Mouse (Mus musculus): ENCODE results near the gene Magee2. TPM values are rescaled to one million over a fixed set of nuclear protein-coding genes. Genes with fewer than 3 reads are reported as not detected.
"Not testable (repeated sequence)": the region's sequence is repeated elsewhere in the genome, so short reads cannot be mapped to it uniquely, and the experiment has no call there.

The Magee2 gene
- polyA plus RNA-seq (2016; fragmentation: Nextera tagmentation; extraction: Ambion mirVana): 8.7 and 10.1 TPM in 2 replicates

DNA sequence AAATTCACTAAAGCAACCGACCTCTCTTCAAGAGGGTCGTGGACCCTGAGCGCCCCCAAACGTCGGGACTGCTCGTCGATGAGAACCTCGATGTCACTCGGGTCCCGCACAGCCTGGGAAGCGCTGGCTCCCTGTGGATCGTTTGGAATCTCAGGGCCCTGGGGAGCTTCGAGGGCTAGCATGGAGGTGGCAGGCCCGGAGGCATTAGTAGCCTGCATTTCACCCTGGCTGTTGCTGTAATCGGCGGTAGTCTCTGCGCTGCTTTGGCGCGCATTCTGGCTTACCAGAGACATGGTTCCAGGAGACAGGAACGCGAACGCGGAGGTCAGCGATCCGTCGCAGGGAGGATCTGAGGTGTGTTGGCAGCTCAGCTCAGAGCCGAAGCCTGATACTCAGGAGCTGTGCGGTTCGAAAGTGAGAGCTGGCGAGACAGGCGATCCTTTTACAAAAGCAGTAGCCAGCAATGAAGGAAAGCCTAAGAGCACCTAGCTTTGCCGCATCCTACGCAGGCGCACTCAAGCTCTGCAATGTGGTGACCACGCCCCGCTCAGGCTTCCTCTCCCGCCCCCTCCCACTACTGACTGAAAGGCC, at the start of gene Magee2:
Magee2 (minus strand) TSS at position 517 of the 591 bp plus-strand sequence.
- peak; percentile 96 for ATAC-seq (ENCODE audit: low FRiP score)
- peak within 1 kb of the TSS; percentile 35; the same call in 1 of the 2 replicates for H3K27ac ChIP-seq
- H3K9me3 ChIP-seq (replicated peaks): no peaks in the 10 kb centered on the region
- H3K9ac ChIP-seq: peak within 1 kb of the TSS; percentile 57
- H3K4me3 ChIP-seq: peak within 1 kb of the TSS; percentile 48
- no peaks in the 10 kb centered on the region for H3K36me3 ChIP-seq
- no peaks in the 10 kb centered on the region for H3K4me1 ChIP-seq
- peak within 1 kb of the TSS; percentile 50 for H3K4me2 ChIP-seq (replicated peaks)
- WGBS: 29% methylated on average over 37 of the region's 37 CpGs
- peaks cover 55% of the 10 kb centered on the region for H3K27me3 ChIP-seq

DNA sequence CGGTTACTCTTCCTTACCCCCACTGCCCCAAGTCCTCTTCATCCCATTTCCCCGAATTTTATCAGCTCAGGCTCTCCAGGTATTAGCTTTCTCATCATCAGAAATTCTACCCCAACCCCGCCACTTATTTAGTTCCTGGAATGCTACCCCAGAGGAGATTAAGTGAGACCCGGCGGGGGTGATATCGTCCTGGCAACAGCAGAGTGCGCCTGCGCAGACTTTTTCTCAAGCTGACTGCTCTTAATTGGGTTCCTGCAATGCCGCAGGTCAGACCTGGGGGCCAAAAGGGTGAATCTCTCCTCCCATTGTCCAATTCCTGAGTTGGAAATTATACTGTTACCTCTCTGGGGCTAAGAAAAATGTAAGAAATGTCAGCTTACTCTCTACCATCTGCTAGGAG, 3.5 kb downstream of the Magee2 start:
- H3K36me3 ChIP-seq: no peaks in the 10 kb centered on the region
- H3K27ac ChIP-seq: no peak overlapping the region
- H3K4me3 ChIP-seq: no peak overlapping the region
- WGBS: 45% methylated on average over 9 of the region's 9 CpGs
- no peaks in the 10 kb centered on the region for H3K4me1 ChIP-seq
- H3K9ac ChIP-seq: no peak overlapping the region
- no peak for ATAC-seq (ENCODE audit: low FRiP score)
- H3K4me2 ChIP-seq (replicated peaks): no peak overlapping the region
- peaks cover 63% of the 10 kb centered on the region for H3K27me3 ChIP-seq
- no peaks in the 10 kb centered on the region for H3K9me3 ChIP-seq (replicated peaks)

DNA sequence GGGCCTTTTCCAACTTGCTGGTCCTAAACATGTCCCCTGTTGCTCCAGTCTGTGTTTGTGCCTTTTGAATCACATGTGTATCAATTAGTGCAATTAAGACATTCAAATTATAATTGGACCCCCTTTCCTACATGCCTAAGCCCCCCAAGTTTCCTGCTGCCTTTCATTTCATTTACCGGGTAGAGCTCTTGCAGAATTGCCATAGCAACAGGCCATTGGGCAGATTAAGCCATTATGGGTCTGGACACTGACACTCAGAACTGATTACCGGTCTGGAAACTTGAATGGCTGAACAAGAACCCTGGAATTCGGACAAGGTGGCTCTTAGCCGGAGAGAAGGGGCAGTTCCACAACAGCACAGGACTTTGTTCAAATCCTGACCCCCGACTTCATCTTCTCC, 39.5 kb downstream of the Magee2 start:
- not testable (repeated sequence) for H3K4me3 ChIP-seq; H3K9ac ChIP-seq; H3K9me3 ChIP-seq (replicated peaks); H3K4me2 ChIP-seq (replicated peaks); H3K27me3 ChIP-seq; ATAC-seq (ENCODE audit: low FRiP score); H3K27ac ChIP-seq; H3K36me3 ChIP-seq; H3K4me1 ChIP-seq
- whole genome bisulfite sequencing: 66% methylated on average over 4 of the region's 5 CpGs

DNA sequence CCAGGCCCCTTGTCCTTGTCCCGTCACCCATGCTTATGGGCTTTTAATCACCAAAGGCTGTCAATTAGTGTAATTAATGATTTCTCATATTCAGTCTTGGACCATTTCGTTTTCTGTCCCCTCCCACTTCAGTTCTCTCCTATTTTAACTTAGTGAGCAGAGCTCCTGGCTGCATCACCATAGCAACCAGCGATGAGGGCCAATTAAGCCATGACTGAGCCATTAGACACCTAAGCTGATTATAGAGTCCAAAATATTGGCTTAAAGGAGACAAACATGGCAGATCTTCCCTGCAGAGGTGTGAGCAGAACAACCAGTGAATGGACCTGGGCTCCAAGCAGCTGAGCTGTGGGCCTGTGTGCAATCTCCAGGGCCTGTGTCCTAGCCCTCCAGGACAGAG, 40.1 kb downstream of the Magee2 start:
- ATAC-seq (ENCODE audit: low FRiP score); H3K9me3 ChIP-seq (replicated peaks); H3K4me3 ChIP-seq; H3K36me3 ChIP-seq; H3K27me3 ChIP-seq; H3K4me1 ChIP-seq; H3K4me2 ChIP-seq (replicated peaks); H3K27ac ChIP-seq; H3K9ac ChIP-seq: not testable (repeated sequence)
- 67% methylated on average over 1 of the region's 3 CpGs for WGBS

DNA sequence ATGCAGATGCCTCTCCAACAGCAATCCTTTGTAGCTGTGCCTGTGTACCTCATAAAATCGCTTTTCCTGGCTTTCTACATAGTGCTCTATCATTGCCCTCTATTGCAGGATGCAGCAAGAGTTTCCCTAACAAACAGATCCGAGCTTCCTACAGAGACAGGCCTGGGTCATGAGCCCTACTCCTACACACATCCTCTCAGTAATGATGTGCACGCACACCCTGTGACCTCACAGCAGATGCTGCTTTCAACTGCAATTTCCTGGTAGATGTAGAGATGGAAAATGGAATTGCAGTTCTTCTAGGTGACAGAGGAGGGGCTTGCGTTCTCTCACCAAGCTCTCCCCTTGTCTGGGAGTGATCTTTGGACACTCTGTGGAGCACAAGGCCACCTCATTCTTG, 43.4 kb downstream of the Magee2 start:
- H3K4me2 ChIP-seq (replicated peaks); H3K9me3 ChIP-seq (replicated peaks); ATAC-seq (ENCODE audit: low FRiP score); H3K36me3 ChIP-seq; H3K27me3 ChIP-seq; H3K9ac ChIP-seq; H3K4me3 ChIP-seq; H3K27ac ChIP-seq; H3K4me1 ChIP-seq: not testable (repeated sequence)
- 58% methylated on average over 4 of the region's 4 CpGs for WGBS

Other genes with a start within 250 kb of the Magee2 start
- gene Zdhhc15, start 186.2 kb downstream of the Magee2 start, polyA plus RNA-seq (2016; fragmentation: Nextera tagmentation; extraction: Ambion mirVana): 10.4 and 12.2 TPM in 2 replicates
- 45.6 and 51.5 TPM in 2 replicates for gene Pbdc1, start 222.5 kb upstream of the Magee2 start, polyA plus RNA-seq (2016; fragmentation: Nextera tagmentation; extraction: Ambion mirVana)